Mouse (Mus musculus) heart, postnatal 0 days (tissue): ENCODE data around the gene E130114P18Rik. TPM values are rescaled to one million over a fixed set of nuclear protein-coding genes. Genes with fewer than 3 reads are reported as not detected.

Source experiments
- ATAC-seq: fragments of 200-750 bp; cut with Nextera tagmentation; 2 replicates; pipeline ENCODE4 v1.8.0; 2017; ENCODE audit warnings: low read depth, moderate number of reproducible peaks, moderate library complexity; ENCODE audit not compliant: insufficient read depth
- DNase-seq: peaks from one replicate; pipeline ENCODE4 v3.0.0-alpha.2; 2016; ENCODE audit warnings: low spot score
- H3K27ac ChIP-seq: fragments of 300-500 bp; sonication (generic); 2 replicates; pipeline ENCODE4 v1.5.1; 2014; ENCODE audit warnings: low read depth, mild to moderate bottlenecking
- H3K27me3 ChIP-seq: fragments of 300-500 bp; sonication (generic); 2 replicates; pipeline ENCODE4 v1.6.1; 2014; ENCODE audit warnings: low read length, mixed read lengths; ENCODE audit not compliant: control insufficient read depth, insufficient read depth
- H3K36me3 ChIP-seq: fragments of 300-500 bp; sonication (generic); replicated peaks from 2 replicates; pipeline ENCODE4 v1.6.1; 2014; ENCODE audit warnings: low read length, mixed read lengths; ENCODE audit not compliant: control insufficient read depth, insufficient read depth
- H3K4me1 ChIP-seq: fragments of 300-500 bp; sonication (generic); 2 replicates; pipeline ENCODE4 v1.6.1; 2014; ENCODE audit warnings: antibody characterized with exemption; ENCODE audit not compliant: control insufficient read depth, insufficient read depth
- H3K4me2 ChIP-seq: fragments of 300-500 bp; sonication (generic); 2 replicates; pipeline ENCODE4 v1.6.1; 2014; ENCODE audit warnings: low read depth, mild to moderate bottlenecking, low read length, moderate library complexity
- H3K4me3 ChIP-seq: fragments of 300-500 bp; sonication (generic); 2 replicates; pipeline ENCODE4 v1.5.1; 2014; ENCODE audit warnings: low read depth, low read length
- H3K9ac ChIP-seq: fragments of 300-500 bp; sonication (generic); replicated peaks from 2 replicates; pipeline ENCODE4 v1.6.1; 2014; ENCODE audit warnings: low read depth, low read length, mixed read lengths
- H3K9me3 ChIP-seq: fragments of 300-500 bp; sonication (generic); replicated peaks from 2 replicates; pipeline ENCODE4 v1.6.1; 2016; ENCODE audit warnings: low read length; ENCODE audit not compliant: control insufficient read depth
- CTCF ChIP-seq: IDR thresholded peaks from 2 replicates; pipeline ENCODE4 v1.5.1; 2016; ENCODE audit warnings: antibody characterized with exemption, control low read depth, low read depth
- EP300 ChIP-seq: IDR thresholded peaks from 2 replicates; pipeline ENCODE4 v1.6.1; 2016; ENCODE audit warnings: antibody characterized with exemption, low read depth
- WGBS: fragments of 180-500 bp; shearing (Covaris S2); extraction: QIAGEN DNeasy Blood & Tissue Kit; methylation state at CpG from one replicate; pipeline ENCODE4 v1.1.7; 2014; 5-methylcytosine and 5-hydroxymethylcytosine counted together
- polyA plus RNA-seq: library from polyadenylated mRNA; unstranded; fragments of >200 nt; fragmentation: Nextera tagmentation; extraction: Ambion mirVana; gene quantifications from 2 replicates; pipeline ENCODE4 v1.2.1, GENCODE M21; 2015
- total RNA-seq: library from RNA; depleted of rRNA; stranded (reverse); fragments of >200 nt; gene quantifications from 2 replicates; pipeline ENCODE4 v1.2.3, GENCODE M21; 2014; ENCODE audit warnings: low replicate concordance

Gene E130114P18Rik
- total and polyA plus RNA-seq, 2 experiments from 2014 or later, result 0.45 TPM; not detected in 1

DNA sequence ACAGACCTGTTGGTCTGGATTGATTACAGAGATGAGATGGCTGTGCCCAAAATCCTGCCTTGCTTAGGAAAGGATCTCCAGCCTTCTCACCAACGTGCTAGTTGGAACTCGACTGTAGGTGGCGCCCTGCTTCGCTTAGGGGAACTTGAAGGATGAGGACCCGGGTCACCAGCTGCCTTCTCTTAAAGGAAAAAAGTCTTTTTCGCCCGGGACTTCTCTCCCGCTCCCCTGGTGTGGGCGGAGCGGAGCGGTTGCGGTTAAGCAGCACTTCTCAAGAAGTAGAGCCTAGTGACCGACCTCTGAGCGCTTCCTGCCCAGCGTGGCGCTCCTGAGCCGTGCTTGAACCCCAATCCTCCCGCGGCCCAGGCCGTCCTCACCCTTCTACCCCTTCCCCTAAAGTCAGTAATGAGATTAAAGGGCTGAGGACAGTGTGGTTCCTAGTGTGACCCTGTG lies 26.8 kb downstream of the E130114P18Rik start:
- peak; percentile 96 for DNase-seq
- Histone ChIP-seq H3K9me3 (no peaks in the 10 kb centered on the region), H3K4me2 (peak overlapping the region; percentile 71), H3K36me3 (no peaks in the 10 kb centered on the region), H3K9ac (peak overlapping the region; percentile 79), H3K27ac (peak overlapping the region; percentile 97), H3K4me3 (peak overlapping the region; percentile 53), H3K27me3 (no peaks in the 10 kb centered on the region), H3K4me1 (peaks cover 34% of the 10 kb centered on the region)
- 0% methylated on average over 20 of the region's 20 CpGs for WGBS
- peak; percentile 79 for ATAC-seq
- TF ChIP-seq EP300, result 0 out of 2 replicates have a peak, but pooled peaks have one; percentile 15
- peak; percentile 90 for TF ChIP-seq CTCF

DNA sequence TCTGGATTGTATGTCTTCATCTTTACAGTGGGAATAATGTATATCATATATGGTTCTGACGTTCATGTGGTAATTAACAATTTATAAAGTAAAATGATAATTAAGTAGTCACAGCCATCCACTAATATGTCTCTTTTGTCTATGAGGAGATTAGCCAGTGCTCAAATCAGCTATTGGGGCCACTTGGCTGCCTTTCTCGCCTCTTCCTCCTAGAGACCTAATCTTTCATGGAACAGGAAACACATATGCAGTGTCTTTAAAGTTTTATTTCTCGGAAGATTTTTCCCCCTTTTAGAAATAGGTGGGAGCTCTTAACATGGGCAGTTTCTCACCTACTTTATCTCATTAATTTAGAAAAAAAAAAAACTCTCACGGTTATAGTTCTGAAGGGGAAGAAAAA lies 27.5 kb downstream of the E130114P18Rik start:
- no peak overlapping the region; the same call in 1 of the 2 replicates for H3K4me2 ChIP-seq
- WGBS, result 42% methylated on average over 4 of the region's 4 CpGs
- H3K27ac ChIP-seq, result peak overlapping the region; percentile 12; the same call in 1 of the 2 replicates

GRCm38 (mm10) chr4:97746106-97746900 lies 31.6 kb downstream of the E130114P18Rik start:
- Histone ChIP-seq H3K9me3 (no peaks in the 10 kb centered on the region), H3K27me3 (no peaks in the 10 kb centered on the region), H3K36me3 (no peaks in the 10 kb centered on the region), H3K4me3 (peak overlapping the region; percentile 50), H3K9ac (peak overlapping the region; percentile 62), H3K27ac (no peak overlapping the region), H3K4me1 (peaks cover 6% of the 10 kb centered on the region; the same call in 1 of the 2 replicates), H3K4me2 (peak overlapping the region; percentile 85)
- TF ChIP-seq EP300, result no peak
- TF ChIP-seq CTCF, result no peak
- ATAC-seq, result no peak
- whole genome bisulfite sequencing, result 8% methylated on average over 19 of the region's 19 CpGs
- no peak for DNase-seq

More for the DNA sequence above, 27.5 kb downstream of the E130114P18Rik start:
- Histone ChIP-seq H3K36me3 (no peaks in the 10 kb centered on the region), H3K9me3 (no peaks in the 10 kb centered on the region), H3K9ac (peak overlapping the region; percentile 79; the same call in 1 of the 2 replicates), H3K4me3 (no peak overlapping the region), H3K4me1 (peaks cover 34% of the 10 kb centered on the region), H3K27me3 (no peaks in the 10 kb centered on the region)
- ATAC-seq (no peak), DNase-seq (no peak)
- TF ChIP-seq EP300, result no peak
- TF ChIP-seq CTCF, result no peak

DNA sequence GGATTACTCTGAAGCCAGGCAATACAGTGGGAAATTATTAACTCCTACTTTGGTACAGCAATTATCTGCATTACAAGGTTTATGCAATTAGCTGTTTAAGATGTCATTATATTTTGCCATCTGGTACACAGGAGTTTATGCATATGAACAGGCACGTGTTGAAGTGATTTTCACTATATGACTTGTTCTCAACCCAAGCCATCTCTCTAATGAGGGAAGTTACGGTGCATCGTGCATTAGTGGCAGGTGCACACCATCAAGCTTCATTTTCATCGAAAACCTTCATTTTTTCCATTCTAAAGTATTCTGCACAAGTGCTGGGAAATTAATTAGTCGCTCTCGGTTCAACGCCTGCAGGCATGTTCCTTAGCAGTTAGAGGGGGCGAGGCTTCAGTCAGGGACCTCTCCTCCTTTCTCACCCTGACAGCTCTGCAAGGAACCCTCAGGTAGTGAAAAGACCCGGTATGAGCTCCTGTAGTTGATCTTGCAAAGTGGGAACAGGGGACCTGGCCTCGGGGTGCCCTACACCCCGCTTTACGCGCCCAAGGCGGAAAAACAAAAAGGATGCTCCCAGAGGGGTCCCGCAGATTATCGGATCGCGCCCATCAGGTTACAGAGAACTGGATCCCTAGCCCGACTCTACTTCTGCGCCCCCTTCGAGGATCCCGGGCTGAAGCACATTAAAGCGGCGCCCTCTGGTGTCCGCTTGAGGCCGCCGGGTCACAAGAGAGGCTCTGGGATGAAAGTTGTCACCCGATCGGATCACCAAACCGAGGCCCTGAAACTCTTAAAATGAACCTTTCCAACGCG lies 32.4 kb downstream of the E130114P18Rik start:
- DNase-seq (peak; percentile 83), ATAC-seq (peak; percentile 76)
- peak overlapping the region; percentile 50 for H3K4me3 ChIP-seq
- H3K9me3 ChIP-seq, result no peaks in the 10 kb centered on the region
- 8% methylated on average over 32 of the region's 32 CpGs for WGBS
- H3K9ac ChIP-seq, result peak overlapping the region; percentile 62
- no peaks in the 10 kb centered on the region for H3K36me3 ChIP-seq
- no peaks in the 10 kb centered on the region for H3K27me3 ChIP-seq
- H3K4me1 ChIP-seq, result peaks cover 6% of the 10 kb centered on the region; the same call in 1 of the 2 replicates
- no peak overlapping the region for H3K27ac ChIP-seq
- H3K4me2 ChIP-seq, result peak overlapping the region; percentile 85
- TF ChIP-seq CTCF (peak; percentile 85), EP300 (no peak)

DNA sequence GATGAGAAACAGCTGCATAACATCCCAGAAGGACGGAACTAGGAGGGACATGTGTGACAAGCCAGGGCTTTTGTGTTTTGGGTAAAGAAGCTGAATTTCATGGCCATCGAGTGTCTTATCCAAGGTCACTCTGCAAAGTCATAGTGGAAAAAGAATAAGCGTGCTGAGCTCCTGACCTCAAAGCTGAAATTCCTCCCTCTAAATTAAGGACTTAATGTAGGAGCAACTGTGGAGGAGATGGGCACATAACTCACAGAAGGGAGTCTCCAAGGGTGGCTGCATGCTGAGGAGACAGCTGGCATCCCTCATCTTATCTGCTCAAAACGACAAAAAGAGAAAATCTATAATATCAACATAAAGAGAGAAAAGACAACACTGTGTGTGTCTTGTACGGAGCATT lies 33.9 kb downstream of the E130114P18Rik start:
- no peak overlapping the region for H3K4me3 ChIP-seq
- no peak for DNase-seq
- no peaks in the 10 kb centered on the region for H3K36me3 ChIP-seq
- no peak for TF ChIP-seq EP300
- no peak for TF ChIP-seq CTCF
- H3K9ac ChIP-seq, result no peak overlapping the region
- H3K27ac ChIP-seq, result no peak overlapping the region
- peaks cover 6% of the 10 kb centered on the region; the same call in 1 of the 2 replicates for H3K4me1 ChIP-seq
- H3K27me3 ChIP-seq, result no peaks in the 10 kb centered on the region
- ATAC-seq, result no peak
- no peaks in the 10 kb centered on the region for H3K9me3 ChIP-seq
- 66% methylated on average over 5 of the region's 5 CpGs for WGBS
- H3K4me2 ChIP-seq, result no peak overlapping the region
